Mouse (Mus musculus) limb, embryonic 14.5 days (tissue): ENCODE measurements around the gene Sdk2. TPM values are rescaled to one million over a fixed set of nuclear protein-coding genes. Genes with fewer than 3 reads are reported as not detected.

Source experiments
- ATAC-seq: fragments of 200-750 bp; cut with Nextera tagmentation; 2 replicates; pipeline ENCODE4 v1.8.0; 2017; ENCODE audit warnings: low read depth, moderate number of reproducible peaks, moderate TSS enrichment; ENCODE audit not compliant: low FRiP score
- DNase-seq: peaks from one replicate; pipeline ENCODE4 v3.0.0-alpha.2; 2015; ENCODE audit warnings: low spot score
- H3K27ac ChIP-seq: fragments of 300-500 bp; sonication (generic); replicated peaks from 2 replicates; pipeline ENCODE4 v1.5.1; 2014; ENCODE audit warnings: low read depth, mild to moderate bottlenecking, low read length, moderate library complexity, mixed read lengths
- H3K27me3 ChIP-seq: fragments of 300-500 bp; sonication (generic); 2 replicates; pipeline ENCODE4 v1.6.1; 2014; ENCODE audit warnings: low read length, mixed read lengths; ENCODE audit not compliant: control insufficient read depth, insufficient read depth
- H3K36me3 ChIP-seq: fragments of 300-500 bp; sonication (generic); 2 replicates; pipeline ENCODE4 v1.6.1; 2014; ENCODE audit warnings: mild to moderate bottlenecking, low read length, moderate library complexity, mixed read lengths; ENCODE audit not compliant: control insufficient read depth, insufficient read depth
- H3K4me1 ChIP-seq: fragments of 300-500 bp; sonication (generic); 2 replicates; pipeline ENCODE4 v1.6.1; 2014; ENCODE audit warnings: antibody characterized with exemption, low read length, mixed read lengths; ENCODE audit not compliant: control insufficient read depth, insufficient read depth
- H3K4me2 ChIP-seq: fragments of 300-500 bp; sonication (generic); replicated peaks from 2 replicates; pipeline ENCODE4 v1.6.1; 2014; ENCODE audit warnings: low read depth, mild to moderate bottlenecking, low read length, moderate library complexity; ENCODE audit not compliant: severe bottlenecking
- H3K4me3 ChIP-seq: fragments of 300-500 bp; sonication (generic); replicated peaks from 2 replicates; pipeline ENCODE4 v1.5.1; 2014; ENCODE audit warnings: low read length
- H3K9ac ChIP-seq: fragments of 300-500 bp; sonication (generic); 2 replicates; pipeline ENCODE4 v1.6.1; 2014; ENCODE audit warnings: mild to moderate bottlenecking, low read depth, low read length, moderate library complexity; ENCODE audit not compliant: severe bottlenecking
- H3K9me3 ChIP-seq: fragments of 300-500 bp; sonication (generic); 2 replicates; pipeline ENCODE4 v1.6.1; 2016; ENCODE audit warnings: low read length; ENCODE audit not compliant: control insufficient read depth
- POLR2A ChIP-seq: fragments of 200-500 bp; IDR thresholded peaks from 2 replicates; pipeline ENCODE4 v1.8.0; 2012; ENCODE audit warnings: inconsistent platforms, mild to moderate bottlenecking, moderate library complexity, borderline replicate concordance; ENCODE audit not compliant: insufficient read depth, insufficient read length; ENCODE audit errors: extremely low read depth
- WGBS: fragments of 180-500 bp; shearing (Covaris S2); extraction: QIAGEN DNeasy Blood & Tissue Kit; methylation state at CpG from one replicate; pipeline ENCODE4 v1.1.7; 2014; 5-methylcytosine and 5-hydroxymethylcytosine counted together
- polyA plus RNA-seq, 2 experiments: library from polyadenylated mRNA; depleted of rRNA in 1 of 2; stranded (reverse) in 1 of 2; unstranded in 1 of 2; fragments of >200 nt; fragmentation: Nextera tagmentation in 1 of 2; extraction: Ambion mirVana in 1 of 2; gene quantifications; 2 replicates each; pipeline versions ENCODE4 v1.2.1 to v1.2.3; 2012 to 2014

Sdk2 gene
- polyA plus RNA-seq, 2 experiments: 8.0 to 11.6 TPM

DNA sequence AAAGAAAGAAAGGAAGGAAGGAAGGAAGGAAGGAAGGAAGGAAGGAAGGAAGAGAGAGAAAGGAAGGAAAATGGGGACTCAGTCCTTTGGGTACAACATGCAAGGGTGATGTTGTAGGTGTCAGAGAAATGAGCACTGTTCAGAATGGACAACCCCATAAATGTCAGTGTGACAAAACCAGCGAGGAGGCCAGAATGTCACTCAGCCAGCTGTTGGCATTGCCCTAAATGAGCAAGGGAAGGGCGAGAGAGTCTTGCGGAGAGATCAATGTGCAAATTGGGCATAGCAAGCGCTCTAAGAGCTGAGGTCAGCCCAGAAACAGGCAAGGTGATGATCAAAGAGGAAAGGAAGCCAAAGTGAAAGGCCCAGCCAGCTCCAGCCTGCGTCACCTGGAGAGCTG lies 293.7 kb downstream of the Sdk2 start:
- no peak overlapping the region for H3K27ac ChIP-seq
- 75% methylated on average over 5 of the region's 5 CpGs for WGBS

DNA sequence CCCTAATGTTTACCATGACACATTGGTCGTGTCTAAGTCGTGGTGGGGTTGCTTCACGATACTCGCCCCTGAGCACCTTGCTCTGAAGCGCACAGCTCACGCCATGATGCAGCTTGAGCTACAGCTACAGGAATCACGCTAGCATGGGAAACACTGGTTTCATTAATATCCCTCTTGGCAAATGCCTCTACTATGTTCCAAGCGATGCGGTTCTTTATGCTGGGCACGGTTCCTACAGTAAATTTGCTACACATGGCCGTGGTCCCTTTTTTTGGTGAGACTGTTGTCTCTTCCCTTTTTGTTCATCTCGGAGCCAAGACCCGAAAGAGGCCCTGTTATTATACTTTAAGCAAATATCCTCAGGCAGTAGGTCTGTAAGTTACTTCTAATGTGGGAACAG lies 295.7 kb downstream of the Sdk2 start:
- ATAC-seq: no peak
- WGBS: 78% methylated on average over 13 of the region's 13 CpGs
- H3K36me3 ChIP-seq: no peaks in the 10 kb centered on the region
- H3K9ac ChIP-seq: no peak overlapping the region
- no peak overlapping the region for H3K4me2 ChIP-seq
- H3K4me1 ChIP-seq: peaks cover 24% of the 10 kb centered on the region
- no peak for TF ChIP-seq POLR2A
- peak; percentile 42 for DNase-seq
- H3K4me3 ChIP-seq: no peak overlapping the region
- no peak overlapping the region for H3K27ac ChIP-seq
- no peaks in the 10 kb centered on the region for H3K27me3 ChIP-seq
- no peaks in the 10 kb centered on the region for H3K9me3 ChIP-seq

More for the DNA sequence above, 293.7 kb downstream of the Sdk2 start:
- Histone ChIP-seq H3K9me3 (no peaks in the 10 kb centered on the region), H3K4me2 (no peak overlapping the region), H3K27me3 (no peaks in the 10 kb centered on the region), H3K9ac (no peak overlapping the region), H3K4me1 (peaks cover 7% of the 10 kb centered on the region), H3K4me3 (no peak overlapping the region), H3K36me3 (no peaks in the 10 kb centered on the region)
- ATAC-seq: no peak
- no peak for TF ChIP-seq POLR2A
- DNase-seq: no peak

DNA sequence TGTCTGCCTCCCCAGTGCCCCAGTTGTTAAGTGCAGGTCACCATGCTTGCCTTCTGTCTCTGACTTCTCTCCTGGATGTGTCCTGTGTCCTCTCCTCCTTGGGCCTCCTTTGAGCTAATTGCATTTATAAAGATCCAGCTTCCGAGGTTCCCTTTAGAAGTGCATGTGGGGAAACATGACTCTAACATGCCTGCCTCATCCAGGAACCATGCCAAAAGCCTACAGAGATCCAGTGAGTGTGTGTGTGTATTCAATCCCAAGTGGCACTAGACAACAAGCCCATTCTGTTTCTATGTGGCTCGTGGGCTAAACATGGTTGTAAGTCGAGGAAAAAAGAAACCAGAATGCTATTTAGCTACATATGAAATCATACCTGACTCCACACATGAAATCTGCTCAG lies 298.5 kb downstream of the Sdk2 start:
- H3K27ac ChIP-seq: no peak overlapping the region
- ATAC-seq (no peak), DNase-seq (no peak)
- TF ChIP-seq POLR2A: no peak
- H3K9ac ChIP-seq: no peak overlapping the region
- H3K27me3 ChIP-seq: no peaks in the 10 kb centered on the region
- no peaks in the 10 kb centered on the region for H3K9me3 ChIP-seq
- H3K36me3 ChIP-seq: no peaks in the 10 kb centered on the region
- H3K4me2 ChIP-seq: no peak overlapping the region
- H3K4me3 ChIP-seq: no peak overlapping the region
- WGBS: 52% methylated on average over 3 of the region's 3 CpGs
- peaks cover 31% of the 10 kb centered on the region for H3K4me1 ChIP-seq

DNA sequence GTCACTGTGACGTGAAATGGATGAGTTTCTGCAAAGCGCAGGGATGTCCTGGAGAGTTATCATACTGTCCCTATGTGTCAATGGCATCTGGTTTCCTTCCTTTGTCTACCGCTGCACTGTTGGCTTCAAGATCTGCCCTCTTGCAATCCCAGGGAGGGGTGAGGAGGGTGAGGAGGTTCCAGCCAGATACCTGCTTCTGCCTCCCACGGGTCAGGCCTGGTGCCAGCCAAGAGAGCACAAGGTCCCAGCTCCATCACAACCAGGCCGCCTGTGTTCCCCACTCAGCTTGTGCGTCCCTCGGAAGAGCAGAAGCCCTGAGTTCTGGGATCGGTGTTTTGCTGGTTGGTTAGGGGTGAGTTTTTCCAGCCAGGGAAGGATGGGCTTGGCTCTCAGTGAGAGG lies 299.6 kb downstream of the Sdk2 start:
- Histone ChIP-seq H3K4me2 (no peak overlapping the region), H3K36me3 (no peaks in the 10 kb centered on the region), H3K9me3 (no peaks in the 10 kb centered on the region), H3K27ac (no peak overlapping the region; the same call in 1 of the 2 replicates), H3K9ac (no peak overlapping the region), H3K4me3 (no peak overlapping the region), H3K27me3 (no peaks in the 10 kb centered on the region), H3K4me1 (peaks cover 35% of the 10 kb centered on the region)
- DNase-seq (no peak), ATAC-seq (no peak)
- WGBS: 49% methylated on average over 8 of the region's 8 CpGs
- no peak for TF ChIP-seq POLR2A

DNA sequence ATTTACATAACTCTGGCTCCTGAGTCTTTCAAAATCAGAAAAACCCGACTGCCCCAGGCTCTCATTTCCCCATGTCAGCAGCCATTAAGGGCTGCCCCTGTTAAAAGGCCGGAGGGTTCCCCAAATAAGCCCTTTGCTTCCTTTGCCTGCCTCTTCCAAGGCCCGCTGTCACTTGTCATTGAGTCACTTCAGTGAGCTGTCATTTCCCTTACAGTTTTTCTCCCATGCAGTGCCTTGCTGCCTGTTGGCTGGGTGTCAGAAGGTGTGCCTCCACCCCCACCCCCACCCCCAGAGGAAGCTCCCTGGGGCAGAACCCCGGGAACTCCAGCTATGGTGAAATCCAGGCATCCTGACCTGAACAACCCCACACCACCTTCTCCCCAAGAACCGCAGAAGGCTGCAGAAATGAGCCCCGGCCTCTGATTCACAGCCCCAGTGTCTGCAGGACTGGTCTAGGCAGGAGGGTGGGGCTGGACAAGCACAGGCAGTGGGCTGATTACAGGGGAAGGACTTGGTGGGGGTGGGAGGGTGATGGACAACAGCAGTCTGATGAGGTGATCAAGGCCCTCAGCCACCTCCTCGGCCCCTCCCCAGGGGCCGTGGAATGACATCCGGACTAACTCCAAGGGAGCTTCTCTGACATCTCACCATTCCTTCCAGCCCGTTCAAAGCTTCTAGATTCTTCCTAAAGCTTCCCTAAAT lies 300.4 kb downstream of the Sdk2 start:
- H3K4me2 ChIP-seq: no peak overlapping the region
- H3K36me3 ChIP-seq: no peaks in the 10 kb centered on the region
- TF ChIP-seq POLR2A: no peak
- DNase-seq (no peak), ATAC-seq (no peak)
- no peaks in the 10 kb centered on the region for H3K9me3 ChIP-seq
- WGBS: 23% methylated on average over 10 of the region's 10 CpGs
- H3K27ac ChIP-seq: no peak overlapping the region
- H3K27me3 ChIP-seq: no peaks in the 10 kb centered on the region
- H3K4me3 ChIP-seq: no peak overlapping the region
- peaks cover 35% of the 10 kb centered on the region for H3K4me1 ChIP-seq
- H3K9ac ChIP-seq: no peak overlapping the region
